Mouse (Mus musculus) layer of hippocampus, adult 2 months (tissue): Measurements from ENCODE around the gene Olfr1056. TPM values are rescaled to one million over a fixed set of nuclear protein-coding genes. Genes with fewer than 3 reads are reported as not detected.
"Not testable (repeated sequence)": the region's sequence is repeated elsewhere in the genome, so short reads cannot be mapped to it uniquely, and the experiment has no call there.

ENCODE experiments used
- DNase-seq, 2 experiments: peaks; one replicate each; pipeline ENCODE4 v3.0.0; 2022; ENCODE audit warnings: low spot score in 2 of 2
- H3K27ac ChIP-seq: fragments of 200-600 bp; 2 replicates; pipeline ENCODE4 v1.8.1; 2022
- H3K4me3 ChIP-seq: fragments of 200-600 bp; 2 replicates; pipeline ENCODE4 v1.8.1; 2022; ENCODE audit warnings: mild to moderate bottlenecking
- CTCF ChIP-seq: fragments of 200-600 bp; conservative IDR thresholded peaks from 2 replicates; pipeline ENCODE4 v1.8.1; 2022; ENCODE audit warnings: antibody characterized with exemption, mild to moderate bottlenecking, moderate library complexity
- long read RNA-seq, 2 experiments: library from polyadenylated mRNA; stranded (forward); transcript quantifications; one replicate each; pipeline ENCODE4 v2.0.0; 2021; ENCODE audit warnings: borderline mapping rate in 2 of 2
- total RNA-seq, 2 experiments: library from RNA; stranded (reverse); gene quantifications; 2 replicates each; pipeline ENCODE4 v1.2.3; 2021

Olfr1056 gene
- not detected for total RNA-seq
- long read RNA-seq, experiment 1 = 0 reads
- long read RNA-seq, experiment 2 = 0 reads

GRCm38 (mm10) chr2:86362369-86362768 is at the start of gene Olfr1056:
Gene Olfr1056 (minus strand): TSS chr2:86362469.
- no peak for TF ChIP-seq CTCF
- Histone ChIP-seq H3K27ac (no peak within 1 kb of the TSS), H3K4me3 (no peak within 1 kb of the TSS)
- no peak for DNase-seq

GRCm38 (mm10) chr2:86395114-86395513 is 32.8 kb upstream of the Olfr1056 start:
- no peak for TF ChIP-seq CTCF
- Histone ChIP-seq H3K27ac (no peak overlapping the region), H3K4me3 (no peak overlapping the region)
- no peak for DNase-seq

DNA sequence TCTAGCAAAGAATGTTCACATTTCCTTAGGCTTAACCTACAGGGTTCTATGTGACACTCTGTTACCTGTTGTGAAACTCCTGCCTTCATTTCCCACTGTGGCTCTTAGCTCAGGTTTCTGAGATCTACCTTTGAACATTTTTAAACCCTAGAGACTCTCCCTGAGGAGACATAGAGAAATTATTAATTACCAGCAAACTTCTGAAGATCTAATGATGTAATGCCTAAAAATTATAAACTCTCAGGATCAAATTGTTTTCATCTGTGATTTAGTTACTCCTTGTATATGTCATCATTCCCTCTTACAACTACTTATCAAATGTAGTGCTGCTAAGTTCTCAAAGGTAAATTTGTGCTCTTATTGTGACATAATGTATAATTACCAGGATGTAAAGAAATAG is 26.2 kb upstream of the Olfr1056 start, which contains the start of gene Olfr1058:
Olfr1058 (minus strand) TSS at position 101 of the 400 bp plus-strand sequence.
- not testable (repeated sequence) for DNase-seq, H3K27ac ChIP-seq, H3K4me3 ChIP-seq

GRCm38 (mm10) chr2:86378293-86378692 is 16.0 kb upstream of the Olfr1056 start, which contains the start of gene Olfr1057:
Gene Olfr1057 (minus strand): TSS chr2:86378393.
- Histone ChIP-seq H3K27ac (no peak within 1 kb of the TSS), H3K4me3 (no peak within 1 kb of the TSS)
- no peak for TF ChIP-seq CTCF
- DNase-seq = no peak

GRCm38 (mm10) chr2:86366342-86366741 is 4.1 kb upstream of the Olfr1056 start:
- not testable (repeated sequence) for DNase-seq, H3K4me3 ChIP-seq, H3K27ac ChIP-seq

- not testable (repeated sequence) for H3K27ac ChIP-seq, H3K4me3 ChIP-seq
- DNase-seq = peak; percentile 21 to 61
Measured at GRCm38 (mm10) chr2:86351751-86352150, 10.5 kb downstream of the Olfr1056 start.

DNA sequence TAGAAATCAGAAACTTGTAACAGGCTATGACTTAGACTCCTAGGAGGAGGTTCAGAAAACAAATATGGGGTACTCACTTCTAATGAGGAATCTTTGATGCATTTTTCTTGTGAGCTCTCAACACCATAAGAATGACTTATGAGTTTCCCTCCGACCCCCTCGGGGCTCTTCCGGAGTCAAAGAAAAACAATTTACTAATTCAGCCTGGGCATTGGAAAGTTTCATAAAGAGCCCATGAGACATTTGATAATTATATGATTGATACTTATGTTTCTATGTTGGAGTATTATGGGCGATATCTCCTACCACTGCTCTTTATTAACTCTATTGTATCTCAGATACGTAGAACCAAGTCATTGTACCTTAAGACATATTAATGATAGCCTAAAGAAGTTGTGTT is 12.1 kb downstream of the Olfr1056 start, which contains the start of gene Olfr1055:
Olfr1055 (minus strand) TSS at position 101 of the 400 bp plus-strand sequence.
- no peak within 1 kb of the TSS for H3K4me3 ChIP-seq
- no peak for DNase-seq
- no peak for TF ChIP-seq CTCF
- no peak within 1 kb of the TSS for H3K27ac ChIP-seq

GRCm38 (mm10) chr2:86335333-86335732 is 26.9 kb downstream of the Olfr1056 start, which contains the start of gene Olfr1054:
Gene Olfr1054 (minus strand): TSS chr2:86335433.
- TF ChIP-seq CTCF = no peak

GRCm38 (mm10) chr2:86315184-86315583 is 47.1 kb downstream of the Olfr1056 start, which contains the start of gene Olfr1053:
Gene Olfr1053 (minus strand): TSS chr2:86315284.
- TF ChIP-seq CTCF = no peak
- H3K4me3 ChIP-seq = no peak within 1 kb of the TSS
- DNase-seq = no peak
- no peak within 1 kb of the TSS for H3K27ac ChIP-seq

More at GRCm38 (mm10) chr2:86335333-86335732, 26.9 kb downstream of the Olfr1056 start, which contains the start of gene Olfr1054:
- no peak within 1 kb of the TSS for H3K27ac ChIP-seq
- no peak within 1 kb of the TSS for H3K4me3 ChIP-seq
- DNase-seq = no peak

Other genes with a start within 250 kb of the Olfr1056 start
- not detected for gene Olfr1039, start 226.5 kb downstream of the Olfr1056 start, total RNA-seq
- not detected for gene Olfr1040, start 215.7 kb downstream of the Olfr1056 start, total RNA-seq
- not detected for gene Olfr1042, start 200.6 kb downstream of the Olfr1056 start, total RNA-seq
- not detected for gene Olfr1043, start 194.9 kb downstream of the Olfr1056 start, total RNA-seq
- gene Olfr1044, start 184.6 kb downstream of the Olfr1056 start, total RNA-seq = not detected
- gene Olfr52, start 176.8 kb downstream of the Olfr1056 start, total RNA-seq = not detected
- not detected for gene Olfr1045, start 159.5 kb downstream of the Olfr1056 start, total RNA-seq
- gene Olfr1046, start 143.2 kb downstream of the Olfr1056 start, total RNA-seq = not detected
- gene Olfr1047, start 131.1 kb downstream of the Olfr1056 start, total RNA-seq = not detected
- gene Olfr1048, start 122.2 kb downstream of the Olfr1056 start, total RNA-seq = not detected
- not detected for gene Olfr1049, start 104.1 kb downstream of the Olfr1056 start, total RNA-seq
- gene Olfr1051, start 83.4 kb downstream of the Olfr1056 start, total RNA-seq = not detected
- not detected for gene Olfr1052, start 70.0 kb downstream of the Olfr1056 start, total RNA-seq
- gene Olfr1053, start 47.2 kb downstream of the Olfr1056 start, total RNA-seq = not detected
- gene Olfr1054, start 27.0 kb downstream of the Olfr1056 start, total RNA-seq = not detected
- not detected for gene Olfr1055, start 12.2 kb downstream of the Olfr1056 start, total RNA-seq
- gene Olfr1057, start 15.9 kb upstream of the Olfr1056 start, total RNA-seq = not detected
- not detected for gene Olfr1058, start 26.1 kb upstream of the Olfr1056 start, total RNA-seq
- gene Olfr1061, start 51.6 kb upstream of the Olfr1056 start, total RNA-seq = not detected
- gene Olfr1062, start 64.3 kb upstream of the Olfr1056 start, total RNA-seq = not detected
- not detected for gene Olfr1065, start 88.1 kb upstream of the Olfr1056 start, total RNA-seq
- not detected for gene Olfr1066, start 93.8 kb upstream of the Olfr1056 start, total RNA-seq
- gene Olfr228, start 124.9 kb upstream of the Olfr1056 start, total RNA-seq = not detected
- not detected for gene Olfr1076, start 146.0 kb upstream of the Olfr1056 start, total RNA-seq
- not detected for gene Olfr1079, start 180.0 kb upstream of the Olfr1056 start, total RNA-seq
- not detected for gene Olfr1080, start 195.8 kb upstream of the Olfr1056 start, total RNA-seq
- not detected for gene Olfr1082, start 236.5 kb upstream of the Olfr1056 start, total RNA-seq